Mouse (Mus musculus): ENCODE results near the gene Samsn1. TPM values are rescaled to one million over a fixed set of nuclear protein-coding genes. Genes with fewer than 3 reads are reported as not detected.
"Not testable (repeated sequence)": the region's sequence is repeated elsewhere in the genome, so short reads cannot be mapped to it uniquely, and the experiment has no call there.

Samsn1 gene
- total RNA-seq, 4 experiments from 2014 or later, result 1.5 to 8.9 (median 5.4) TPM

- no peak for DNase-seq (ENCODE audit: low spot score in 2 of 2)
These were observed 144.9 kb downstream of the Samsn1 start for GRCm38 (mm10) chr16:75877170-75877569.

DNA sequence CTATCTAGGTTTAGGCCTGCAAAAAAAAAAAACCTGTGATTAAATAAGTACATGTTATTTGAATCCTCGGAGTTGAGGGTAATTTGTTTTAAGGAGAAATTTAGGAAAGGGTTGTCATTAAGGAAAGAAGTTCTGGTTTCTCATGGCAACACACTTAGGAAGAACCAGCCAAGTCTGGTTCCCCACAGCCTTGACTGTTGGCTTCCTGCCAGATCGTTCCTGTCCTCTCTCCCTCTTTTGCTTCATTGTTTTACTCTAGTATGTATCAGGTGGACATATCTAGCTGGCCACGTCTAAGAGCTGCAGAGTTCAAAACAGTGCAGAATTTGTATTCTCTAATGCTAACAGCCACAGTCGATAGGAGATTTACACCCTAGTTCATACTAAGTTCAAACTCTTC, 146.2 kb downstream of the Samsn1 start:
- no peak for DNase-seq (ENCODE audit: low spot score in 2 of 2)

GRCm38 (mm10) chr16:75874508-75874907, 147.6 kb downstream of the Samsn1 start:
- DNase-seq (ENCODE audit: low spot score in 2 of 2), result no peak

DNA sequence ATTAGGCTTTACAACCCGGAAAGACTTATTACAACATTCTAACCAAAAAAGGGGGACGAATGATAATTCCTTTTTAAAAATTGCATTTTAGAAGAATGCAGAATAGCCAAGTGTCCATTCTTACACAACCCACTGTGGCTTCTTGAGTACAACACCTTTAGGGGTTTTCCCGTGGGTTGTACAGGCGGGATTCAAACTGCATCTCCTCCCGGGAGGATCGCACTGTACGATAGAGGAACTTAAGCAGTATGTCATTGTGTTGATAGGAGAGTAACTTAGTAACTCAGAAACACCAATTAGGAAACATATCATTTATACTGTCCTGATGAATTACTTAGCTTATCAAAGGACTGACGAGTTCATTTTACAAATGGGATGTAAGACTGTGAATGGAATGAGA, 149.8 kb downstream of the Samsn1 start:
- DNase-seq (ENCODE audit: low spot score in 2 of 2), result no peak

- no peak for DNase-seq (ENCODE audit: low spot score in 2 of 2)
These were observed 154.7 kb downstream of the Samsn1 start for GRCm38 (mm10) chr16:75867400-75867799.

DNA sequence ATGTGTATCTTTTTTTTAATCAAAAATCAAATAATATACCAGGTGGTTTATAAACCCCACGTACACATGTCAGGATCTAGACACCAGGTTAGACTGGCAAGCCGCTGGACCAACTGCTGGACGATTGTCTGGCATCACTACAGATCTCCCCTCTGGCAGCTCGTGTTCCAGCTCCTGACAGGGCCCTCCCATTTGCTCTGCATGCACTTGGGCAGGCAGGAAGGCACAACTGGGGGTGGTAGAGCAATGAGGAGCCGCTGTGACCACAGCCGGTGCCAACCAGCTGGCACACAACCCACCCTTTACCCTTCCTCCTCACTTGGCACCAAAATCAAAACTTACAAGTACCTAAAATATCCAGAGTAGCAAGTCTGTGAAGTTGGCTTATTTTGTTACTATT, 156.6 kb downstream of the Samsn1 start:
- peak in 1 of 2 experiments; percentile 5 for DNase-seq (ENCODE audit: low spot score in 2 of 2)

GRCm38 (mm10) chr16:75864673-75865072, 157.4 kb downstream of the Samsn1 start:
- DNase-seq (ENCODE audit: low spot score in 2 of 2), result no peak

DNA sequence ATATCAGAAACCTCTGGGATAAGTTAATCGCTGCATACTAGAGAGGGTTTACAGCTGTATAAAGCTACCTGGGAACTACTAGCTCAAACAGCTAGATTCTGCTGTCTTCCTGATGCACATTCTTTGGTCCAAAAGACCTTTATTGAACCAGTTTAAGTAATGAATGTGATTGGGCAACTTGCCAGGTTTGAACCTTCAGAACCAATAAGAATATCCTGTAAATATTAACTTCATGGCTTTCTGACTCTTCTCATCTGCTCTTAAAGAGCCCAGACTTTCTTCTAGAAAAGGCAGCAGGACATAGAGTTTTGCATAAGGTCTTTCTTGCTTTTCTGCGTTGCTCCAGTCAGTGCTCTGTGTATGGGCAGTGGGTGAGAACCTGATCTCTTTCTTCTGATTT, 165.7 kb downstream of the Samsn1 start:
- DNase-seq (ENCODE audit: low spot score in 2 of 2), result no peak

DNA sequence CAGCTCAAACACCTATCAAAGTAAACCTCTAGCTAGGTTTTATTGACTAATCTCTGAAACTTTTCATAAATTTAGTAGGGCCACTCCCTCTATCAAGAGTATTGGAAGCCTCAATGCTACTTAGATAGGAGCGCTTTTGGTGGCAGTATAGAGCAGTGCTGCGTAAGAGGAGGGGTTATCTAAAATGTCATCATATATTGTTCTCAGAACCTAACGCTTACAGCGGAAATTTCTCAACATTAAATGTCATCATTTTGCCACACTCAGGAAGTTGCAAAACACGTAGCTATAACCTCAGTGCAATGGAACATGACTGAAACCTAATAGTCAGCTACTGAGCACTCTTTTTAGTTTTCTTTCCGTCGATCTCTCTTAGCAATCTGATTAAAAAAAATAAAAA, 166.7 kb downstream of the Samsn1 start:
- DNase-seq (ENCODE audit: low spot score in 2 of 2), result no peak

- no peak for DNase-seq (ENCODE audit: low spot score in 2 of 2)
These were observed 168.4 kb downstream of the Samsn1 start for GRCm38 (mm10) chr16:75853556-75854271.

DNA sequence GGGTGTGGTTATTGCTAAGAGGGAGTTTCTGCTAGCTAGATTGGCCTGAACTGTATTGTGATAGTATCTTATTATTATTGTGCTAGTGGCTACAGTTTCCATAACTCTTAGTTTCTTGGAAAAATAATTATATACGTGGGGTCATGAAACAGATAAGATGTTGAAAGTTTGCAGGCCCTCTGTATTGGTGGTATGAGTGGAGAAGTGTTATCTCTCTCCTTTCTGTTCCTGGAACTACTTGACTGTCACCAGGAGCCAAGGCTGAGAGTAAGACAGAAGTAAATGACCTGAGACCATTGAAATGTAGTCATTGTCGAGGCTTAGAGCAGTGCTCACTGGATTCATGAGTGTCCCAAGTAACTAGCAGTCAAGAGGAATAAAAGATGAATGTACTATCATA, 169.6 kb downstream of the Samsn1 start:
- DNase-seq (ENCODE audit: low spot score in 2 of 2), result no peak

- DNase-seq (ENCODE audit: low spot score in 2 of 2), result no peak
These were observed 173.0 kb downstream of the Samsn1 start for GRCm38 (mm10) chr16:75849039-75849438.

DNA sequence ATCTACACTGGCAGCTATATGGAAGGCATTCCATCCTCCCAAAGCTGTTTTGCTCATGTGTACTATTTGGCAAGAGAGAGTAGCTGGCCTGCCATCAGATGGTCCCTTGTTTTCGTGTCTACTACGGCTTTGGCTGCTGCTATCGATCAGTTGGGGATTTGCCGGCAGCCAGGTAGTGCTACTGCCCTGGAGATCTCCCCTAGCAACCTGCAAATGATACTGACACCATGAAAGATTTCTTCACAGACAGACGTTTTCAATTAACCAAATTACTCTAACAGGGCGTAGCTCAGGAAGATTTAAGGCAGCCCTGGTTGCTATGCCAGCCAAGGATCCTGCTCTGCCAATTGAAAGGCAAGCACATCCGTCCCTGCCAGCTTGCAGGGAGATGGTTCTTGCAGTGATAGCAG, 178.4 kb downstream of the Samsn1 start:
- DNase-seq (ENCODE audit: low spot score in 2 of 2), result peak; percentile 12 to 24

DNA sequence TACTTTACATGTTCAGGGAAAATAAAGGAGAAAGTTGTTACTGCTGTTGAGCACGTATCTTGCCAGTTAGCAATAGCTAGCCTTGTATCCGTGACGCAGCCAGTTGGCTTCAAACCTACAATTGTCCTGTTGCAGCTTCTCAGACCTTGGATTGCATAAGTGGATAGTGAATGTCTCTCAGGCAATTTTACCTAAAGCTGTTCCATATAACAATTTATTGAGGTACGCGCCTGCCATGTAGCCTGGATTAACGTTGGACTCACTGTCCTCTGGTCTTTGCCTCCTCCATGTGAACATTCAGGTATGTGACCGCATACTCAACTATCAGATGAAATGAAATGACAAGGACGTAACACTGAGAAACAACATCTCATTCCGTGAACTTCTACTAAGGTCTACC, 179.1 kb downstream of the Samsn1 start:
- no peak for DNase-seq (ENCODE audit: low spot score in 2 of 2)

DNA sequence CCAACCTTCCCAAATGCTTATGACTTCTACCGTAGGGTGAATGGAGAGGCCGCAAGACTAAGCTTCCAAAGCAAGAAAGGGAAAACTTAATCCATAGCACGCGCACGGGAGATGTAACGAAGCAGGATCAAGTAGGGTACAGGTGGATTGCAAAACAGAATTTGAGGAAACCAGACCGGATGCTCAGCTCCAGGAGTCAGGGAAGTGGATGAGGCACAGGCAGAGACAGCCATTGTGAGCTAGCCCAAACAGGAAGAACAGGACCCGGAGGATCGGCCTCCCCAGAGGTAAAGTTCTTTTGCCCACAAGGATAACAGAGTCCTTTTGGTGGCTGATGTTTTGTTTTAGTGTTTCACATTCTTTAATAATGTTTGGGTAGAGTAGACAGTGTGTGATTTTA, 179.5 kb downstream of the Samsn1 start:
- DNase-seq (ENCODE audit: low spot score in 2 of 2), result no peak

GRCm38 (mm10) chr16:75837728-75838451, 184.2 kb downstream of the Samsn1 start:
- DNase-seq (ENCODE audit: low spot score in 2 of 2), result no peak

DNA sequence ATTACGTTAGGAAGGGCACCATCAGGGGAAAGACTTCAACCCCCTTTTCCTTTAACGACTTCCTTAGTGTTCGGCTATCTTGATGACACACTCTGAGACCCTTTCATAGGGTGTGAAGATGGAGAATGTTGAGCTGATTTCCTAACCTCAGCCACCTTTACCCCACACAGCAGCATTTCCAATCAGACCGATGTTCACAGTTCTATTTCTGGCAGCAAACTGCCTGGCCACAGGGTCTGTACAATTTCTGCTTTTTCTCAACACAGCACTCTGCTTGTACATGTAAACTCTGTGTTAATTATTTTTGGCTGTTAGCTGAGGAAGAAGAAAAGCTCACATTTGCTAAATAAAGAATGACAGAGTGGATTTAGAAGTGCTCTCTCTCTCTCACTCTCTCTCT, 190.7 kb downstream of the Samsn1 start:
- DNase-seq (ENCODE audit: low spot score in 2 of 2), result no peak

DNA sequence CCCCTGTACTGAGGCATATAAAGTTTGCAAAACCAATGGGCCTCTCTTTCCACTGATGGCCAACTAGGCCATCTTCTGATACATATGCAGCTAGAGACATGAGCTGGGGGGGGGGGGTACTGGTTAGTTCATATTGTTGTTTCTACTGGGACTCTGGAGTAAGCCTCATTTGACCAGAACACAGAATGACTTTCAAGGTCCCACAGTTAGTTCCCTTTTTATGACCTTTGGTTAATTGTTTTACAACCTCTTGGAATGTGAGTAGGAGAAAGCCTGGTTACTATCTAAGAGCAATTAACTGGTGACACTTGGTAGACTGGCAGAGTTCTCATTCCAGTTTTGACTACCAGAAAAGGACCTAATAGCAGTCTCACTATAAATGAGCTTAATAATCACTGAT, 195.1 kb downstream of the Samsn1 start:
- not testable (repeated sequence) for DNase-seq (ENCODE audit: low spot score in 2 of 2)

- DNase-seq (ENCODE audit: low spot score in 2 of 2), result no peak
These were observed 195.6 kb downstream of the Samsn1 start for GRCm38 (mm10) chr16:75826498-75826897.

DNA sequence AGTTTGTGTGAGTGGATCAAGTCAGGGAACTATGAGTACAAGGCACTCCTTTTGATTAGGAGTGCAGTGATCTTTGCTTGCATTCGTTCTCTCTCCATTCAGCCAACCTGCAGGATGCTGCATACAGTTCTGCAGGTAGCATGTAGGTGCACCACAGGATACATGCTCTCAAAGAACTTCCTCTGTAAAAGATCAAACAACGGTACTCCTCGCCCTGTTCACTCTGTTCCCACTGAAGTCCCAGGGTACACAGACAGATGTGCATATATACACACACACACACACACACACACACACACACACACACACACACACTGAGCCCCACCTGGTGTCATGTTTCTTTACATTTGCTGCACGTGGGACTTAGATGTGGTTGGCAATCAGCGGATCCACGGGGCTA, 198.9 kb downstream of the Samsn1 start:
- DNase-seq (ENCODE audit: low spot score in 2 of 2), result no peak

GRCm38 (mm10) chr16:75820963-75821362, 201.1 kb downstream of the Samsn1 start:
- no peak for DNase-seq (ENCODE audit: low spot score in 2 of 2)

Measured in layer of hippocampus, adult 8-10 months (tissue).